Mouse (Mus musculus) intestine, postnatal 0 days (tissue): ENCODE data around the gene Atxn1. TPM values are rescaled to one million over a fixed set of nuclear protein-coding genes. Genes with fewer than 3 reads are reported as not detected.

Experiments used
- ATAC-seq: fragments of 200-750 bp; cut with Nextera tagmentation; 2 replicates; pipeline ENCODE4 v1.8.0; 2017; ENCODE audit warnings: mild to moderate bottlenecking, moderate TSS enrichment, moderate library complexity
- H3K27ac ChIP-seq: fragments of 300-500 bp; sonication (generic); 2 replicates; pipeline ENCODE4 v1.5.1; 2014; ENCODE audit warnings: mild to moderate bottlenecking, low read depth, low read length, moderate library complexity
- H3K27me3 ChIP-seq: fragments of 300-500 bp; sonication (generic); replicated peaks from 2 replicates; pipeline ENCODE4 v1.6.1; 2014; ENCODE audit warnings: low read length, mixed read lengths; ENCODE audit not compliant: control insufficient read depth, insufficient read depth
- H3K36me3 ChIP-seq: fragments of 300-500 bp; sonication (generic); 2 replicates; pipeline ENCODE4 v1.6.1; 2014; ENCODE audit warnings: mild to moderate bottlenecking, moderate library complexity; ENCODE audit not compliant: control insufficient read depth, insufficient read depth
- H3K4me1 ChIP-seq: fragments of 300-500 bp; sonication (generic); replicated peaks from 2 replicates; pipeline ENCODE4 v1.6.1; 2014; ENCODE audit warnings: antibody characterized with exemption, low read length, mixed read lengths; ENCODE audit not compliant: control insufficient read depth, insufficient read depth
- H3K4me2 ChIP-seq: fragments of 300-500 bp; sonication (generic); replicated peaks from 2 replicates; pipeline ENCODE4 v1.6.1; 2014; ENCODE audit warnings: low read depth, mild to moderate bottlenecking, moderate library complexity
- H3K4me3 ChIP-seq: fragments of 300-500 bp; sonication (generic); 2 replicates; pipeline ENCODE4 v1.5.1; 2014; ENCODE audit warnings: low read depth, low read length
- H3K9ac ChIP-seq: fragments of 300-500 bp; sonication (generic); 2 replicates; pipeline ENCODE4 v1.6.1; 2014; ENCODE audit warnings: mild to moderate bottlenecking, low read depth, low read length
- H3K9me3 ChIP-seq: fragments of 300-500 bp; sonication (generic); 2 replicates; pipeline ENCODE4 v1.6.1; 2016; ENCODE audit warnings: mixed run types; ENCODE audit not compliant: control insufficient read depth
- CTCF ChIP-seq: sonication (generic); IDR thresholded peaks from 2 replicates; pipeline ENCODE4 v1.5.1; 2016; ENCODE audit warnings: low read depth, mild to moderate bottlenecking, control low read depth, antibody characterized with exemption, moderate library complexity
- WGBS: fragments of 180-500 bp; shearing (Covaris S2); extraction: QIAGEN DNeasy Blood & Tissue Kit; methylation state at CpG from one replicate; pipeline ENCODE4 v1.1.7; 2014; 5-methylcytosine and 5-hydroxymethylcytosine counted together
- polyA plus RNA-seq: library from polyadenylated mRNA; unstranded; fragments of >200 nt; fragmentation: Nextera tagmentation; extraction: Ambion mirVana; gene quantifications from 2 replicates; pipeline ENCODE4 v1.2.1, GENCODE M21; 2015

Gene Atxn1
- polyA plus RNA-seq, 1 experiment from 2014 or later: 6.1 TPM

- H3K9me3 ChIP-seq: no peaks in the 10 kb centered on the region
- no peaks in the 10 kb centered on the region; the same call in 1 of the 2 replicates for H3K36me3 ChIP-seq
- no peak overlapping the region for H3K4me3 ChIP-seq
- 71% methylated on average over 4 of the region's 4 CpGs for WGBS
- no peak for ATAC-seq
- H3K4me2 ChIP-seq: no peak overlapping the region
- H3K4me1 ChIP-seq: no peaks in the 10 kb centered on the region
- no peak for TF ChIP-seq CTCF
- no peak overlapping the region for H3K9ac ChIP-seq
- H3K27ac ChIP-seq: no peak overlapping the region
- H3K27me3 ChIP-seq: no peaks in the 10 kb centered on the region
These were observed 271.7 kb downstream of the Atxn1 start for GRCm38 (mm10) chr13:45693126-45693525.

- TF ChIP-seq CTCF: no peak
- H3K27me3 ChIP-seq: no peaks in the 10 kb centered on the region
- no peak overlapping the region for H3K27ac ChIP-seq
- H3K9ac ChIP-seq: no peak overlapping the region
- WGBS: 46% methylated on average over 9 of the region's 9 CpGs
- no peaks in the 10 kb centered on the region; the same call in 1 of the 2 replicates for H3K36me3 ChIP-seq
- no peaks in the 10 kb centered on the region for H3K4me1 ChIP-seq
- H3K4me3 ChIP-seq: no peak overlapping the region
- H3K9me3 ChIP-seq: no peaks in the 10 kb centered on the region
- no peak for ATAC-seq
- H3K4me2 ChIP-seq: no peak overlapping the region
These were observed 272.4 kb downstream of the Atxn1 start for GRCm38 (mm10) chr13:45692440-45692839.

- Histone ChIP-seq H3K9ac (no peak overlapping the region), H3K27ac (no peak overlapping the region), H3K4me3 (no peak overlapping the region), H3K9me3 (no peaks in the 10 kb centered on the region), H3K4me2 (no peak overlapping the region), H3K36me3 (no peaks in the 10 kb centered on the region; the same call in 1 of the 2 replicates), H3K27me3 (no peaks in the 10 kb centered on the region), H3K4me1 (no peaks in the 10 kb centered on the region)
- no peak for ATAC-seq
- TF ChIP-seq CTCF: no peak
- 77% methylated on average over 1 of the region's 1 CpGs for WGBS
These were observed 274.4 kb downstream of the Atxn1 start for GRCm38 (mm10) chr13:45690426-45690825.

- no peak overlapping the region for H3K4me3 ChIP-seq
- no peak for TF ChIP-seq CTCF
These were observed 275.9 kb downstream of the Atxn1 start for GRCm38 (mm10) chr13:45688864-45689263.

GRCm38 (mm10) chr13:45687581-45687980, 277.2 kb downstream of the Atxn1 start:
- Histone ChIP-seq H3K4me1 (no peaks in the 10 kb centered on the region), H3K4me3 (no peak overlapping the region), H3K4me2 (no peak overlapping the region), H3K27ac (no peak overlapping the region), H3K36me3 (no peaks in the 10 kb centered on the region), H3K27me3 (no peaks in the 10 kb centered on the region), H3K9ac (no peak overlapping the region), H3K9me3 (no peaks in the 10 kb centered on the region)
- TF ChIP-seq CTCF: no peak
- 91% methylated on average over 8 of the region's 8 CpGs for WGBS
- no peak for ATAC-seq

More at GRCm38 (mm10) chr13:45688864-45689263, 275.9 kb downstream of the Atxn1 start:
- H3K27me3 ChIP-seq: no peaks in the 10 kb centered on the region
- no peak overlapping the region for H3K4me2 ChIP-seq
- no peak overlapping the region for H3K27ac ChIP-seq
- H3K9ac ChIP-seq: no peak overlapping the region
- H3K9me3 ChIP-seq: no peaks in the 10 kb centered on the region
- 80% methylated on average over 2 of the region's 2 CpGs for WGBS
- no peaks in the 10 kb centered on the region for H3K36me3 ChIP-seq
- H3K4me1 ChIP-seq: no peaks in the 10 kb centered on the region
- no peak for ATAC-seq

GRCm38 (mm10) chr13:45686309-45686582, 278.6 kb downstream of the Atxn1 start:
- no peak overlapping the region for H3K9ac ChIP-seq
- no peak overlapping the region for H3K4me2 ChIP-seq
- no peak for TF ChIP-seq CTCF
- no peak overlapping the region for H3K4me3 ChIP-seq
- WGBS: 51% methylated on average over 3 of the region's 3 CpGs
- H3K9me3 ChIP-seq: no peaks in the 10 kb centered on the region
- no peaks in the 10 kb centered on the region for H3K27me3 ChIP-seq
- no peaks in the 10 kb centered on the region for H3K4me1 ChIP-seq
- no peak overlapping the region for H3K27ac ChIP-seq
- H3K36me3 ChIP-seq: no peaks in the 10 kb centered on the region
- ATAC-seq: no peak
